7 mouse cellular contexts compared by ENCODE assay signal in the genomic region with DNA sequence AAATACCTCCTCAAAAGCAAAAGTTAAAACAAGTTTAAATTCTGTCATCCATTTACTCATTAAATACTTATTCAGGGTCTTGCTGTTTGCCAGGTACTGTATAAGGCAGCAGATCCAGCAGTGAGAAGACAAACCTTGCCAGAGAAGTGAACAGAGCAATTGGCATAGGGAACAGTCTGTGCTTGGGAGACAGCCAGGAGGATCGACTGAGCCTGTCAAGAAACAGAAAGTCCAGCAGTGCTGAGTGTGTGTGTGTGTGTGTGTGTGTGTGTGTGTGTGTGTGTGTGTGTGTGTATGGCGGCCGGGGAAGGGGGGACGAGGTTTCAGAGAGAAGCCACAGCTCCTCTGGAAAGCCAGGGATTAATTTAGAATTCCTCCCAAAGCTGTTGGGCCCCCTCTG. TPM values are rescaled to one million over a fixed set of nuclear protein-coding genes. Genes with fewer than 3 reads are reported as not detected.
DNase-seq lines count a peak whose midpoint lies in the region; TF ChIP-seq lines count a peak whose summit lies in the region.

No protein-coding gene starts in this region.

- peaks cover 3% of the 10 kb centered on the region for H3K4me1 ChIP-seq in lung, adult 2 months (ENCODE audit: control insufficient read depth, insufficient read depth, low read length)

- WGBS in lung, adult 2 months: 10% methylated on average over 4 of the region's 4 CpGs

- DNase-seq in lung, adult 18-20 months: peak; percentile 53 to 67
- DNase-seq in lung, adult 2 months: no peak
- peak; percentile 35 for DNase-seq in cerebellum, adult 8-10 months
- peak; percentile 58 to 60 for DNase-seq in heart, adult 9 months (ENCODE audit: low spot score in 2 of 2)
- peak; percentile 24 to 31 for DNase-seq in layer of hippocampus, postnatal 36 days
- DNase-seq in right cerebral cortex, postnatal 10 days (ENCODE audit: low spot score in 2 of 2): peak; percentile 75 to 79
- no peak for DNase-seq in T-cell, adult 2 months (ENCODE audit: low spot score)

- H3K4me3 ChIP-seq in lung, adult 2 months (replicated peaks; ENCODE audit: extremely low read depth, low read depth, low read length): no peak overlapping the region

- TF ChIP-seq POLR2A in lung, adult 2 months (IDR thresholded peaks at IDR 0.05; ENCODE audit: borderline replicate concordance, extremely low read depth, low read depth, low read length): no peak

- TF ChIP-seq CTCF in lung, adult 2 months (IDR thresholded peaks at IDR 0.05; ENCODE audit: insufficient read depth, low read length): no peak

RNA-seq across cellular contexts. Expression of gene Ssbp2, which starts 17.9 kb away (rescaled TPM):
- polyA plus RNA-seq in lung, adult 2 months (2012; rRNA removed): 9.8 and 15.1 TPM in 2 replicates
- total RNA-seq in layer of hippocampus, postnatal 36 days (2021): 100 to 1,000 TPM; 116 to 135 TPM

Comparison
In these comparisons a context has a peak if more than half of its experiments do, and no peak if none do; other contexts are left out.
1. DNase-seq: peak in lung, adult 18-20 months (2 of 2), cerebellum, adult 8-10 months (single experiment), heart, adult 9 months (2 of 2), layer of hippocampus, postnatal 36 days (2 of 2) and right cerebral cortex, postnatal 10 days (2 of 2); none in lung, adult 2 months (single experiment) and T-cell, adult 2 months (single experiment).